Mouse (Mus musculus): ENCODE measurements at regions not wholly inside any gene's neighbourhood (a gene's known extent, or its start where the extent isn't known, plus 50 kb on each side); places are given as distances from the start of the nearest gene placed in this dataset.

DNA sequence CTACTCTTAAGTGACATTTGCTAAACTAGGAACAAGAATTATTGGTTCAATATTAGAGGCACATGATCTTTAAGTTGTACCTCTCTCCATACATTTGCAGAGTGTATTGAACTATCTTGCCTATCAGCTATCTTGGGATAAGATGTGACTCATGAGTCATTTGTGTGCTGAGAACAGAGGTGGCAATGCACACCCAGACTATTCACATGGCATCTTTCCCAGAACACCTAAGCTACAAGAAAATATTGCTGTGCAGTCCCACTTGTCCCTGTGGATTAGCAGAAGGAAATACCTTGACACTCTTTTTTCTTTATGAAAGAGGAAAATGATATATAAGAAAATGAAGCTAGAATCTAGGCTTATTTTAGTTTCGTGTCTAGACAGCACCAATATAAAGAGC lies 104.8 kb upstream of the Grm3 start:
- no peaks in the 10 kb centered on the region for H3K4me1 ChIP-seq (ENCODE audit: control insufficient read depth, insufficient read depth, low read length)
- H3K4me3 ChIP-seq (ENCODE audit: low read depth, low read length), result no peak overlapping the region
- H3K27ac ChIP-seq (ENCODE audit: low read length), result no peak overlapping the region
- 85% methylated on average over 1 of the region's 1 CpGs for WGBS
- no peak for ATAC-seq
- H3K36me3 ChIP-seq (ENCODE audit: control insufficient read depth, insufficient read depth, low read length), result no peaks in the 10 kb centered on the region
- no peak overlapping the region for H3K9ac ChIP-seq (ENCODE audit: low read depth, low read length)
- no peak overlapping the region for H3K4me2 ChIP-seq (ENCODE audit: low read length)
- no peaks in the 10 kb centered on the region for H3K27me3 ChIP-seq (ENCODE audit: control insufficient read depth, insufficient read depth, low read depth, low read length)
- no peaks in the 10 kb centered on the region for H3K9me3 ChIP-seq (replicated peaks; ENCODE audit: control insufficient read depth, low read length, poor library complexity, severe bottlenecking)

GRCm38 (mm10) chr5:9801707-9802106 lies 76.7 kb upstream of the Grm3 start:
- no peaks in the 10 kb centered on the region for H3K4me1 ChIP-seq (ENCODE audit: control insufficient read depth, insufficient read depth, low read length)
- no peaks in the 10 kb centered on the region for H3K9me3 ChIP-seq (replicated peaks; ENCODE audit: control insufficient read depth, low read length, poor library complexity, severe bottlenecking)
- ATAC-seq, result no peak
- no peak overlapping the region for H3K27ac ChIP-seq (ENCODE audit: low read length)
- H3K4me2 ChIP-seq (ENCODE audit: low read length), result no peak overlapping the region
- no peaks in the 10 kb centered on the region for H3K36me3 ChIP-seq (ENCODE audit: control insufficient read depth, insufficient read depth, low read length)
- H3K27me3 ChIP-seq (ENCODE audit: control insufficient read depth, insufficient read depth, low read depth, low read length), result no peaks in the 10 kb centered on the region
- no peak overlapping the region for H3K9ac ChIP-seq (ENCODE audit: low read depth, low read length)
- no peak overlapping the region for H3K4me3 ChIP-seq (ENCODE audit: low read depth, low read length)

- Histone ChIP-seq H3K9me3 (replicated peaks; ENCODE audit: control insufficient read depth, low read length, poor library complexity, severe bottlenecking) (no peaks in the 10 kb centered on the region), H3K9ac (ENCODE audit: low read depth, low read length) (no peak overlapping the region), H3K4me1 (ENCODE audit: control insufficient read depth, insufficient read depth, low read length) (no peaks in the 10 kb centered on the region), H3K36me3 (ENCODE audit: control insufficient read depth, insufficient read depth, low read length) (no peaks in the 10 kb centered on the region), H3K27ac (ENCODE audit: low read length) (no peak overlapping the region), H3K4me3 (ENCODE audit: low read depth, low read length) (no peak overlapping the region), H3K4me2 (ENCODE audit: low read length) (no peak overlapping the region), H3K27me3 (ENCODE audit: control insufficient read depth, insufficient read depth, low read depth, low read length) (no peaks in the 10 kb centered on the region)
- ATAC-seq, result peak; percentile 28; the same call in 1 of the 2 replicates
These were observed 56.1 kb upstream of the Grm3 start for GRCm38 (mm10) chr5:9781107-9781506.
